Mouse (Mus musculus) gastrocnemius, postnatal 14 days (tissue): ENCODE data around the gene Prdm1. TPM values are rescaled to one million over a fixed set of nuclear protein-coding genes. Genes with fewer than 3 reads are reported as not detected.

Source experiments
- DNase-seq: peaks from one replicate; pipeline ENCODE4 v3.0.0; 2021; ENCODE audit warnings: mixed read lengths
- intact Hi-C: fragments of 180-260 bp; cut with DNase I; formaldehyde crosslinking; loops from one replicate; pipeline ENCODE4 v1.15.1; 2025; ENCODE audit warnings: low total_unique reads
- long read RNA-seq, 2 experiments: library from polyadenylated mRNA; stranded (forward); transcript quantifications; one replicate each; pipeline ENCODE4 v2.0.0; 2021
- total RNA-seq, 2 experiments: library from RNA; stranded (reverse); gene quantifications; 2 replicates each; pipeline ENCODE4 v1.2.3; 2021

Gene Prdm1
- 1 to 10 TPM in 1 of 2 experiments, under 1 TPM in 1; 0.89 to 1.8 TPM for total RNA-seq
- long read RNA-seq, experiment 1, partial matches to known transcripts = 1 of 2 reads
- long read RNA-seq, experiment 1, other reads (novel, unspliced or antisense) = 0 of 2 reads
- long read RNA-seq, experiment 2 = 0 reads

DNA sequence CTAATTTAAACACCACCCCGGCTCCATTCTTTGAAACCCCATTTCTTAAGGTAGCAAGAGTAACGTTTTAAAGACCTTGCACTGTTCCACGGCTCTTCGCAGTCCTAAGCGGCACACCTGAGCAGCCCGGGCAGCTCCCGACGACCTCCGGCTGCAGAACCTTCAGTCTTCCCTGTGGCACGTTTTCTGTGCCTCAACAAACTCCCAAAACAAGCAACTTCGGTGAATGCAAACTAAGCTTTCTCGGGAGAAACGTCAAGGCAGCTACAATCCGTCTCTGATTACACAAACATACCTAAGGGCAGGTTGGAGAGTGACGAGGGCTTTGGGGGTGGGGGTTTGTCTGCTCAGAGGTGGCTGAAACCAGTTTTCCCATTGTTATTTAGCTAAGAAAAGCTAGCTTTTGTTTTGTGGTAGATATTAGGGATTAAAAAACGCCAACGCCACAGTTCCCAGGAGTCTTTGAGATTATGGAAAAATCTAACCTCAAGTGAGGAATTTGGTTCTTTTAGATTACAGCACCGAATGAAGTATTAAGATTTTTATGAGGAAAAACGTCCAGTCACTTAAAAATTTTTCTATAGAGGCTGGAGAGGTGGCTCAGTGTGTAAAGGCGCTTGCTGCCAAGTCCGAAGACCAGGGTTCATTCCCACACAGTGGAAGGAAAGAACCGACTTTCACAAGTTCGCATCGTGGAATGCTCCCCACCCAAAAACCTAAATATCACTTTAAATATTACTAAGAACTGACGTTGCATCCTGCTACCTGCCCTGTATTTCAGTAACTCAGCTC is at the start of gene Prdm1:
Prdm1 (minus strand) TSS at position 211 of the 792 bp plus-strand sequence.
- DNase-seq = no peak
- intact Hi-C loops = no loop called here

- intact Hi-C loops = no loop called here
- no peak for DNase-seq
Observed at GRCm38 (mm10) chr10:44565971-44566370, 37.7 kb upstream of the Prdm1 start.

- intact Hi-C loops = no loop called here
- no peak for DNase-seq
Observed at GRCm38 (mm10) chr10:44565109-44565508, 36.8 kb upstream of the Prdm1 start.

- intact Hi-C loops = no loop called here
- DNase-seq = no peak
Observed at GRCm38 (mm10) chr10:44556845-44557244, 28.5 kb upstream of the Prdm1 start.

GRCm38 (mm10) chr10:44555317-44555716 is 27.0 kb upstream of the Prdm1 start:
- intact Hi-C loops = no loop called here

GRCm38 (mm10) chr10:44553648-44554047 is 25.3 kb upstream of the Prdm1 start:
- intact Hi-C loops = no loop called here
- no peak for DNase-seq

More at GRCm38 (mm10) chr10:44555317-44555716, 27.0 kb upstream of the Prdm1 start:
- no peak for DNase-seq

GRCm38 (mm10) chr10:44539033-44539578 is 10.8 kb upstream of the Prdm1 start:
- intact Hi-C loops = no loop called here
- DNase-seq = no peak

DNA sequence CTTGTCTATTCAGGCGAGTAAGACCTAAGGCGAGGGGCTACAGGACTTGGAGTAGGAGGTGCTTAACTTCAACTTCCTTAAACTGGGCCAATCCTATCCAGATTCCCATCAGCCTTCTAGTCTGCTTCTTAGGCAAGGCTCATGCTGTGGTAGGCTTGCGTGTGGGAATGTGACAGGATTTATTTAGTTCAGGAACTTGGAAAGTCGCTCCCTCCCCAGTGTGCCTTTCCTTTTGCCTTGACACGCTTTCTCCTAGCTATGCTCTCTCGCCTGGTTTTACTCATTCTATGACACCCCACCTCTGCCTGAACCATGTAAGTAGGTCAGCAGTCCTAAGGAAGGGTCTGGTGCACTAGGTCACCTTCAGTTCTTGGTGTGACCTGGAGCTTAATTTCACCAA is 9.8 kb upstream of the Prdm1 start:
- intact Hi-C loops = no loop called here
- no peak for DNase-seq

- no peak for DNase-seq
- intact Hi-C loops = no loop called here
Observed at GRCm38 (mm10) chr10:44530067-44530360, 1.7 kb upstream of the Prdm1 start.

DNA sequence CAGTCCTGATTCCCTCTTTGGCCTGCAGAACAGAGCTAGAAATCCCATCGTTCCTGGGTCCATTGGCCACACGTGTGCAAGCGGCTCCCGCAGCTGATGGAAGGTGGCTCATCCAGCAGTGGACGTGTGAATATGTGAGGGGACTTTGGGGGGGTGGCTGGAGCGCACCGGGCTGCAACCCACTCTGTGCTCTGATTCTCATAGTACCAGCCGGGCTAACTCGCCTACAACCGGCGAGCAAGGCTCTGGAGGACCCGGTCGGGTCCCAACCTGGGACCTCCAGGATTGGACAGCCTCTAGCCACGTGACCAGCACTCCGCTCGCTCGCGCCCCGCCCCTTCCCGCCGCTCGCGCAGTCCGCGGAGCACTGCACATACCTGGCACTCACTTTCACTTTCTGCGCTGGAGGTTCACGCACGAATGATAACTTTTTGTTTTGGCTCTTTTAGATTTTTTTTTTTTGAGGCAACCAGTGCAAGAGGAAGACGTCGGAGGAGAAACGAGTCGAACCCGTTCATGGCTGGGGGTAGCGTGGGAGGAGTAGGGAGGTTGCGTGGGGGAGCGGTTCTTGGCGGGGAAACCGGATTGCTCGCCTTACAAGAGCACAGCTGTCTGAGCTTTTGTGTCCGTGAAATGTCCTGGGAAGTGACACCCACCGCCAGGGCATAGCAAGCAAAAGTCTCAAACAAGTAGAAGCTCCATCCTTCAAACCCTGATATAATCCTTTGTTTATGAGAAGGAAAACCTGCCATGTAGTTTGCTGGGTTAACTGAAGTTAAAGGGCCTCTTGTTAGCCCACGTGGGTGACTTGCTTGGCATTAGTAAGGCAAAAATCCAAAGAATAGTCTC is 1.1 kb upstream of the Prdm1 start:
- intact Hi-C loops = no loop called here
- peak; percentile 80 for DNase-seq

DNA sequence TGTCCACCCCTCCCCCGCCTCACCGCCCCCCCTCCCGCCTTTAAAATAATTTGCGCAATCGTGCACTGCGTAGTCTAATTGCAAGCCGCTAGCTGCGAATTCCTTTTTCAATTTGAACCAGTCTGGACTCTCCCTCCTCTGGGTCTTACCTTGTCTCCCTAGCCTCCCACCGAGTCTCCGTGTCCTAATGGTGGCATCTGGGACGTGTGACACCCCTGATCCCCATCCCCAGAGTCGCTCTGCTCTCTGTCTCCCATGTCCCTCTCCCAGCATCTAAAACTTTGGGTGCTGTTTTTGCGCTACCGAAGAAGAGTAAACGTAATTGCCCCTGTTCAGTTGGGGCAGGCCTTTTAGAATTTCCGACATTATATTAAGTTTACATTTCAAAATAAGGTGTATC is 650 bp downstream of the Prdm1 start:
- intact Hi-C loops = no loop called here
- no peak for DNase-seq

GRCm38 (mm10) chr10:44526751-44527591 is 1.3 kb downstream of the Prdm1 start:
- DNase-seq = peak; percentile 10
- intact Hi-C loops = no loop called here

- intact Hi-C loops = no loop called here
Observed at GRCm38 (mm10) chr10:44520189-44520588, 8.1 kb downstream of the Prdm1 start.

GRCm38 (mm10) chr10:44518631-44519030 is 9.7 kb downstream of the Prdm1 start:
- intact Hi-C loops = no loop called here

More at GRCm38 (mm10) chr10:44520189-44520588, 8.1 kb downstream of the Prdm1 start:
- no peak for DNase-seq

GRCm38 (mm10) chr10:44513108-44513507 is 15.2 kb downstream of the Prdm1 start:
- intact Hi-C loops = no loop called here
- no peak for DNase-seq

More at GRCm38 (mm10) chr10:44518631-44519030, 9.7 kb downstream of the Prdm1 start:
- no peak for DNase-seq

DNA sequence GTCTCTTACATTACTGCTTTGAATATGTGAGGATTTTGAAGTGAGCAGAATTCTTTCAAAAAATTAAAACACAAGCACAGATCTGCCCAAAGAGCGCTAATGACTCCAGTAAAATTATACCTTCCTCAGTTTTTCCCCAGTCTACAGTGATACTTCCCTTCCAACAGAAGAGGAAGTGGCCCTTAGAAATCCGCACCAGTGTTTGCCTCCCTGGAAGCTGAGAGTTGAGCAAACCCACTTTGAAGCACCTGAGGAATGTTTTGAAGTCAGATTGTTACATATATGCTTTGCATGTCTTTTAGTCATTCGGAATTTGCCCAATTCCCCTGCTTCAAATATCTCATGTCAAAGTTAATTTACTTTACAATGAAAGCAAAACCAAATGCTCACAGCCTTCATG is 17.3 kb downstream of the Prdm1 start:
- intact Hi-C loops = no loop called here
- no peak for DNase-seq

DNA sequence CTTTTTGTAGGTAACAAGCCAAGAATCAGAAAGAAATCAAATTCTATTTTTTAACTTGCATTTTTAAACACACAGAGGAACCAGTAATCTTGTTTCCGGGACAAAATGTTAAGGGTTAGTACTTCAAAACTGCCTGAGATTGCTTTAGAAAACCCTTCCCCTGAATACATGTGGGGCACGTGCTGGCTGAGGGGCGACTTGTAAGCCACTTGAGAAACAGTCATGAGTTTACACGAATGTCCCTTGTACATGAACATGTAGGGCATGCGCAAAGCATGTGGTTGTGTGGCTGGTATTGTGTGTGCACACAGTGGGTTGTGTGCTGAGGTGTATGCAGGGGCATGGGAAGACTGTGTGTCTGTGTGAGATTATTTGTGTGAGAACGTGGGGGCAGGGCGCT is 19.7 kb downstream of the Prdm1 start:
- intact Hi-C loops = no loop called here
- no peak for DNase-seq

- no peak for DNase-seq
- intact Hi-C loops = no loop called here
Observed at GRCm38 (mm10) chr10:44507984-44508383, 20.3 kb downstream of the Prdm1 start.

- intact Hi-C loops = no loop called here
- DNase-seq = peak; percentile 9
Observed at GRCm38 (mm10) chr10:44502891-44503290, 25.4 kb downstream of the Prdm1 start.
